Mouse (Mus musculus): ENCODE results near the gene Ano4.

DNA sequence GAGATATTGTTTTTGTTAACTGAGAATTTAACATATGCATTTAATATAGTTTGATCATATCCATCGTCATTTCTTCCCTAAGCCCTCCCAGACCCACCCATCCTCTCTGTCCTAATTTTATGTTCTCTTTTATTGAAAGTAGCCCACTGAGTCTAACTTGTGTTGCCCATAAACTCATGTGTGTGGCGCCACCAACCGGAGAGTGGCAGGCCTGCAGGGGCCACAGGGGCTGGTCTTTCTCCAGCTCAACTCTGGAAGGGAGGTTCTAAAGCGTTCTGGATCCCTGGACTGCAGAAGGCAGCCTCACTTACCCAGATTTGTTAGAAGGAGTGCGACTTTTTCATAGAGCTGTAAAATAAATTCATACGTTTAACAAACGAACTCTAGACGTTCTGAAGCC lies 361.1 kb downstream of the Ano4 start:
- TF ChIP-seq CTCF (IDR thresholded peaks at IDR 0.05; ENCODE audit: extremely low read depth, insufficient read depth, low read length) (peak; percentile 52), POLR2A (IDR thresholded peaks at IDR 0.05; ENCODE audit: extremely low read depth, insufficient read depth, low read length) (no peak)
